Mouse (Mus musculus) adrenal gland, postnatal 36 days (tissue): ENCODE data around the gene Zfp991. TPM values are rescaled to one million over a fixed set of nuclear protein-coding genes. Genes with fewer than 3 reads are reported as not detected.
"Not testable (repeated sequence)": the region's sequence is repeated elsewhere in the genome, so short reads cannot be mapped to it uniquely, and the experiment has no call there.

Experiments used
- DNase-seq, 2 experiments: peaks; one replicate each; pipeline ENCODE4 v3.0.0; 2021; ENCODE audit warnings: mixed read lengths in 1 of 2
- total RNA-seq, 2 experiments: library from RNA; stranded (reverse); gene quantifications; 2 replicates each; pipeline ENCODE4 v1.2.3; 2021

The Zfp991 gene
- total RNA-seq, 2 experiments from 2014 or later, result 6.4 to 10.3 TPM

DNA sequence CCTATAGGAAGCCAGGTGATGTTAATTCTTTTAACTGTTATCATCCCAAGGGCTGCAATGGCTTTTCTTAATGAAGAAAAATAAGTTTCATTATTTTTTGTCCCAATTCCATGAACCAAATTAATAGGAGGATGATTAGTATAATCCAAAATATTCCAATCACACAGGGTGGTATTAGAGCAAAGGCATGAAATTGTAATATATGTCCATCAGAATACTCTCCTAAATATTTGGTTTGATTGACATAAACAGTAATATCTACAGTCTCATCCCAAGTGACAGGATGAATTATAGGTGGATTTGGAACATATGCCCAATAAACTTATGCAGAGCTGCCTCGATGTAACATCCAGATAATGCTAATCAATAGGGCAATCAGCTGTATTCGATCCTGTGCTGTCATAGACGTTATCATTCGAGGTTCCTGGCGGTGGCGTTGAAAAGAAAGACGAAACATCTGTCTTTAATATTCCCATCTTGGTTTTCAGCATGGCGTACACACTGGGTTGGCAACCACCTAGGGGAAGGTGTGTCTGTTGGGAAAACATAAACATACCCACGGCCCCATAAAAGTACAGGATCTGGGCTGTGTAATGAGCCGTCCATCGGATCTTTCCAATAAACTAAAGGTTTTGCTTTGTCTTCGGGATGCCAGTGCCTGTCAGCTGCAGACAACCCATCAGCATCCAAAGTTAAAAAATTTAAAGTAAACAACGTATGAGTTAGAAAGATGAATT lies 50.3 kb downstream of the Zfp991 start:
- not testable (repeated sequence) for DNase-seq

- DNase-seq, result not testable (repeated sequence)
These were observed 55.0 kb downstream of the Zfp991 start for GRCm38 (mm10) chr4:147186824-147187223.

DNA sequence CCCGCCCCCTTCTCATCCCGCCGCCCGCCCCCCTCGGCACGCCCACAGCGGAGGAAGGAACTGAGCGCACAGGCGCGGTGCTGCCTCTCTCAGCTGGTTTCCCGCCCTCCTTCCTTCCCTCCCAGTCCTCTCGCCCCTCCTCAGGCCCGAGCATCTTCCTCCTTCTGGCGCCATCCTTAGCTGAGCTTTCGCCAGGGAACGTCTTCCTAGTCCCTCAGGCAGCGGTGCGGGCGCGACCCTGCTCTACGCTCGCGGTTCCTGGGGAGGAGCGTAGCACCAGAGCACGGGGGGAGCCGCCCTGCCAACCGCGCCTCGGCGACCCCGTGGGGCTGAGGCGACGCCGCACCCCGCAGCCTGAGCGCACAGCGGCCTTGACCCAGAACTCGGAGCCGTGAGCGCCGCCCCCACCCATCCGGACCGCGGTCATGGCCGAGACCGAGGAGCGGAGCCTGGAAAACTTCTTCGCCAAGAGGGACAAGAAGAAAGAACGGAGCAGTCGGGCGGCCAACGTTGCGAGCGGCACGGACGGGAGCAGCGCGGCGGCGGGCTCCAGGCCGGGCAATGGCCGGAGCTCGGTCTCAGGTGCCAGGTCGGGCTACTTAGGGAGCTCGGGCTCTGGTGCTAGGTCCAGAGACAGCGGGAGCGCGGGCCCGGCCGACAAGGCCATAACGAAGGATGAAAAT lies 55.6 kb downstream of the Zfp991 start:
- DNase-seq, result not testable (repeated sequence)

DNA sequence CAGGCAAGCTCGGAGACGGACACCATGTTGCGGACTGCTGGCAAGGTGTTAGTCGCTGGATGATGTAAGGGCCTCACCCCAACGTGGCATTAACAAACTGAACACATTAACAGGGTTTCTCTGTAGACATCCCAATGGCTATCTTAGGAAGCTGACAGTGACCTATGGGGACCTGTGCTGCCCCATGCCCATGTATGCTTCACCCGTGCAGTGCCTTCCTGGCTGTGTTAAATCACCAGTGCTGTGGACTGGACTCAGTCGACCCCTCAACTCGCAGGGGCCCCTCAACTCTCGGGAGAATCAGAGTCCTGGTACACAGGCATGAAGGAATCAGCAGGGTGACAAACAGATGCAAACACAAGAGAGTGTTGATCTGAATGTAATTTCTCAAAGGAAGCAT lies 63.3 kb downstream of the Zfp991 start:
- DNase-seq, result not testable (repeated sequence)

- not testable (repeated sequence) for DNase-seq
These were observed 65.4 kb downstream of the Zfp991 start for GRCm38 (mm10) chr4:147197210-147197609.

DNA sequence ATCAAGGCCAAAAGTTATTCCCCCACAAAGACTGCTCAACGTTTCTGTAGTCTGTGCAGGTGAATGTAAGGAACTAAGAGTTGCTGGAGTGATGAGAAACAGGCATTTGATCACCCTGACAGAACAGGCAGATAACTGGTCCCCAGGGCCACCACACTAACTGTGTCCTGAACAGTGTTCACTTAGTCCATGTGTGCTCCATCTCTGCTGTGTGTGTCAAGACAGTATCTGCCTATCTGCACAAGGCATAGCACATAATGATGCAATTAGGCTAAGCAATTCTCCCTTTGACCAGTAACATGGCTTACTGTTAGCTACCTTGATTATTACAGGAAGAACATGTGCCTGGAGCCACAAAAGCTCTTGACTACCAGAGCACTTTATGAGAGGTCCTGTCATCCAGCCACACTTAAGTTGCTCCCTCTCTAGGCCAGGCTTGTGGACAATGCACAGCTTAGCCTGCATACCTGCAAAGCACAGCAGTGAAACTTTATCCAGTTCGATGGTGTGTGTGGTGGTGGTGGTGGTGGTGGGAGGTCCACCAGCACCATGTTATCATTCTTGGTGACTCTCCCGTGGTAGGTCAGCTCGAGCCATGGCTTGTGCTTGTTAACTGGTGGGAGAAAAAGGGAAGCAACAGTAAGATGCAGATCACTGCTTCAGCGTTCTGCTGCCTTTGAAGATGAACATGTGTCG lies 67.4 kb downstream of the Zfp991 start:
- DNase-seq, result not testable (repeated sequence)

- not testable (repeated sequence) for DNase-seq
These were observed 70.3 kb downstream of the Zfp991 start for GRCm38 (mm10) chr4:147201920-147202660.

DNA sequence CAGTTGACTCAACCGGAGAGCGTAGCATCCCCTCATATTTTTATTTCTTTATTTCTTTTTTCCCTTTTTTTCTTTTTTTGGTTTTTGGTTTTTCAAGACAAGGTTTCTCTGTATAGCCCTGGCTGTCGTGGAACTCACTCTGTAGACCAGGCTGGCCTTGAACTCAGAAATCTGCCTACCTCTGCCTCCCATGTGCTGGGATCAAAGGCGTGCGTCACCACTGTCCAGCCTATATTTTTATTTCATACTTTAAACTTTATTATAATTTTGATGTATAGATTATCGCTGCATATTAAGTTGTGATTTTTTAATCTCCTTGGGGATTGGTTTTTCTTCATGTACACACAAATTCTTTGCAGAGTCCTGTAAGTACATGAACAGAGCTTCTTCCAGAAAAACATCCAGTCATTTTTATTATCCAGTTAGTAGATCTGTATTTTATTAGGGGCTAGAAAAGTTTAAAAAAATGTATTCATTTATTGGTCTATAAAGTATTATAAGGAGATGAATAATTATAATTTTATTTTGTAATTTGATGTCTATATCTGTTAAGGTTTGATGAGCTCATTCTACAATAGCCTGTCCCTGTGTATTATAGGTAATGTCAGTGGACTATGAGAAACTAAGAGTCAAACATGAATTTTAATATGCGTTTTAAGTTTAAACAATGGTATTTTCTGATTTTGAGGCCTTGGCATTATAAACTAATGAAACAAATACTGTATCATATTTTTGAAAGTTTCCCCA lies 80.5 kb downstream of the Zfp991 start:
- not testable (repeated sequence) for DNase-seq

- DNase-seq, result not testable (repeated sequence)
These were observed 82.4 kb downstream of the Zfp991 start for GRCm38 (mm10) chr4:147214233-147214632.

DNA sequence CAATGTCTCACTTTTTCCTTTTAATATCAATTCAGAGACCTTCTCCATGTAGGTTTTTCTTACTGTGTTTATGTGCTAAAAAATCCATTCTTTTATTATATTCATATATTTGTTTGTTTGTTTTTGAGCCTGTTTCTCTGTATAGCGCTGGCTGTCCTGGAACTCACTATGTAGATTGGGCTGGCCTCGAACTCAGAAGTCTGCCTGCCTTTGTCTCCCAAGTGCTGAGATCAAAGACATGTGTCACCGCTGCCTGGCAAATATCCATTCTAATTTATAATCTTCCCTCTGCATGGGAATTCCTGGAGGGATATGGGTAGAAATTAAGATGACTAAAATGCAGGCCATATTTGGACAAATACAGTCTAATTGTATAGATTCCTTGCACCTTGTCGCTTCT lies 85.8 kb downstream of the Zfp991 start:
- DNase-seq, result not testable (repeated sequence)

DNA sequence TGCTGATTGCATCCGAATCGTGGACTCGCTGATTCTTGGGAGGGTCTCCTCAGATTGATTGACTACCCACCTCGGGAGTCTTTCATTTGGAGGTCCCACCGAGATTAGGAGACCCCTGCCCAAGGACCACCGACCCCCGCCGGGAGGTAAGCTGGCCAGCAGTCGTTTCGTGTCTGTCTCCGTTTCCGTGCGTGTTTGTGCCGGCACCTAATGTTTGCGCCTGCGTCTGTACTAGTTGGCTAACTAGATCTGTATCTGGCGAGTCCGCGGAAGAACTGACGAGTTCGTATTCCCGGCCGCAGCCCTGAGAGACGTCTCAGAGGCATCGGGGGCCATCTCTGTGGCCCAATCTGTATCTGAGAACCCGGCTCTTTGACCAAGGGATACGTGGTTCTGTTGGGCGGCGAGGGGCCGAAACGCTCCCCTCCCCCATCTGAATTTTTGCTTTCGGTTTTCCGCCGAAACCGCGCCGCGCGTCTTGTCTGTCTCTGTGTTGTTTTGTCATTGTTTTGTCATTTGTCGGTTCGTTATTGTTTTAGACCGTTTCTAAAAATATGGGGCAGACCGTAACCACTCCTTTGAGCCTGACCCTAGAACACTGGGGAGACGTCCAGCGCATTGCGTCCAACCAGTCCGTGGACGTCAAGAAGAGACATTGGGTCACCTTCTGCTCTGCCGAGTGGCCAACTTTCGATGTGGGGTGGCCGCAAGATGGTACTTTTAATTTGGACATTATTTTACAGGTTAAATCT lies 87.7 kb downstream of the Zfp991 start:
- not testable (repeated sequence) for DNase-seq

- DNase-seq, result peak; percentile 18
These were observed 88.4 kb downstream of the Zfp991 start for GRCm38 (mm10) chr4:147220226-147220625.

GRCm38 (mm10) chr4:147222021-147222420 lies 90.2 kb downstream of the Zfp991 start:
- not testable (repeated sequence) for DNase-seq

DNA sequence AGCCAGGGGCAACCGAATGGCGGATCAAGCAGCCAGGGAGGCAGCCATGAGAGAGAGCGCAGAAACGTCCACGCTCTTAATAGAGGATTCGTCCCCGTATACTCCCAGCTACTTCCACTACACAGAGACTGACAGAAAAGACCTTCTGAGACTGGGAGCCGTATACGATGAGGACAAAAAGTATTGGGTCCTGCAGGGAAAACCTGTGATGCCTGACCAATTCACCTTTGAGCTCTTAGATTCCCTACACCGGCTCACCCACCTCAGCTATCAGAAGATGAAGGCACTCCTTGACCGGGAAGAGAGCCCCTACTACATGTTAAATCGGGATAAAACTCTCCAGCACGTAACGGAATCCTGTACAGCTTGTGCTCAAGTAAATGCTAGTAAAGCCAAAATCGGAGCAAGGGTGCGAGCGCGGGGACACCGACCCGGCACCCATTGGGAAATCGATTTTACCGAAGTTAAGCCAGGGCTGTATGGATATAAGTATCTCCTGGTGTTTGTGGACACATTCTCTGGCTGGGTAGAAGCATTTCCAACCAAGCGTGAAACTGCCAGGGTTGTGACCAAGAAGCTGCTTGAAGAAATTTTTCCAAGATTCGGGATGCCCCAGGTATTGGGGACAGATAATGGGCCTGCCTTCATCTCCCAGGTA lies 92.1 kb downstream of the Zfp991 start:
- not testable (repeated sequence) for DNase-seq

DNA sequence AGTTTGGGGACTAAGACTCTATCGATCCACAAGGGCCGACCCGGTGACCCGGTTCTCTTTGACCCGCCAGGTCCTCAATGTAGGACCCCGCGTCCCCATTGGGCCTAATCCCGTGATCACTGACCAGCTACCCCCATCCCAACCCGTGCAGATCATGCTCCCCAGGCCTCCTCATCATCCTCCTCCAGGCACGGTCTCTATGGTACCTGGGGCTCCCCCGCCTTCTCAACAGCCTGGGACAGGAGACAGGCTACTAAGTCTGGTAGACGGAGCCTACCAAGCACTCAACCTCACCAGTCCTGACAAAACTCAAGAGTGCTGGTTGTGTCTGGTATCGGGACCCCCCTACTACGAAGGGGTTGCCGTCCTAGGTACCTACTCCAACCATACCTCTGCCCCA lies 93.8 kb downstream of the Zfp991 start:
- not testable (repeated sequence) for DNase-seq

- DNase-seq, result not testable (repeated sequence)
These were observed 98.2 kb downstream of the Zfp991 start for GRCm38 (mm10) chr4:147230026-147230425.
